Mouse (Mus musculus) erythroblast, embryonic 14.5 days (primary cell): ENCODE results near the gene Snrnp48.

Source experiments
- GATA1 ChIP-seq: IDR thresholded peaks from 2 replicates; pipeline ENCODE4 v1.6.1; 2012; ENCODE audit warnings: low read length, inconsistent platforms, mixed read lengths
- TAL1 ChIP-seq: IDR thresholded peaks from 3 replicates; pipeline ENCODE4 v1.6.1; 2012; ENCODE audit warnings: low read length, inconsistent platforms, mixed read lengths

- TF ChIP-seq GATA1 (no peak), TAL1 (no peak)
Measured at GRCm38 (mm10) chr13:38193406-38193805, 11.3 kb upstream of the Snrnp48 start.
